Mouse (Mus musculus): ENCODE measurements around the gene Amigo1.

Amigo1 gene

DNA sequence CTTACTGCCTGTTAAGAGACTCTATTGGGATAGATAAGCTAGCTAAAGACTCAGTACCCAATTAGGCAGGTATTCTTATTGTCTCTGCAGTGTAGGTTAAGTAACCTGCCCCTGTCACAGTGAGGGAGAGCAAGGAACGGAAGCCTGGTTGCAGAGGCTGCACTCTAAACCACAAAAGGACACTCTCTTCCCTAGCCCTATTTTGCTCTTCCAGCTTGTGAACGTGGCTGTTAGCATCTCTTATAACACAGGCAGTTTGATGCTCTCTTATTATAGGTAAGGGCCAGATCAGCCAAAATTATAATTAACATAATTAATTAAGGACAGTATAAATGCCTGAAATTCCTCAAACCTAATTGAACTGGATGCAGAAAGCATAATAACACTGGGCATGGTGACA, 5.6 kb upstream of the Amigo1 start:
- no peak for DNase-seq (ENCODE audit: low spot score in 2 of 2)

DNA sequence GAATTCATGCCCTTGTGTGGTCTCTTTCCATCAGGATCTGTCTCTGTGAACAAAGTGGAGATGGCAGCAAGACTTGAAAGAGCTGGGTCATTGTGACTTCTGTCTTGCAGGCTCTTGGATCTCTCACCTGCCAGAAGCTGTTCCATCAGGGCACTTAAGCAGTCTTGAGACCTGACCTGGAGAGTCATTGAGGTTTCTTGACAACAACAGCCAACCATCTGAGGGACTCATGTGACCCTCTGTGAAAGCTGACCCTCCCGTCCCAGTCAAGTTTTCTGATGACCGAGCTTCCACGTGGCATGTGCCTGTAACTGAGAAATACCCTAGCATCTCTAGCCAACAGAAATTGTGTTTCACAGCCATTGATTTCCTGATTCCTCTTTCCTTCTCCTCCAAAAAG, 1.4 kb upstream of the Amigo1 start:
- no peak for DNase-seq (ENCODE audit: low spot score in 2 of 2)

DNA sequence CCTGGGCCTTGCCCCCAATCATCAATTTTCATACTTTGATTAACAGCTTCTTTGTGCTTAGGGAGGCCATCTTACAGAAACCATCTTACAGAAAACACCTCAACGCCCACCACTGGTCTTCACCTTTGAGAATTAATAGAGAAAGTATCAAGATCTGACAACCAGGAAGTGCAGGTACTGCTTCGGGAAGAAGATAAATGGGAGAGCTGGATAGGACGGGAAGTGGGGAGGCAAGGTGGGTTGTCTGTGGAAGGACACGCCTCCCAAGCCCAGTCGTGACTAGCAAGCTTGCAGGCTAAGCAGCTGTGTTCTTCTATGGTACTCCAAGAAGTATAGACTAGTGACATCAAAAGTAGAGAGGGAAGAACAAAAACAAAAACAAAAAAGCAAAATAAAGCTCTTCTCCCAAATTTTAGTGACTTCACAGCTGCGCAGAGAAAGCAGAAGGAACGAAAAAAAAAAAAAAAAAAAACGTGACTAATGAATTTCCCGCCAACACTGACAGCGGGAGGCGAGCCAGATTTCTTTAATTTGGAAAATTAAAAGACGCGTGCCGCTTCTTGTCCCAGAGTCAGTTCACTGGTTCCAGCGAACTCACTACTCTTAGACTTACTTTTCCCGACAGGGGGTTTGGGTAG, 556 bp upstream of the Amigo1 start:
- DNase-seq (ENCODE audit: low spot score in 2 of 2): no peak

DNA sequence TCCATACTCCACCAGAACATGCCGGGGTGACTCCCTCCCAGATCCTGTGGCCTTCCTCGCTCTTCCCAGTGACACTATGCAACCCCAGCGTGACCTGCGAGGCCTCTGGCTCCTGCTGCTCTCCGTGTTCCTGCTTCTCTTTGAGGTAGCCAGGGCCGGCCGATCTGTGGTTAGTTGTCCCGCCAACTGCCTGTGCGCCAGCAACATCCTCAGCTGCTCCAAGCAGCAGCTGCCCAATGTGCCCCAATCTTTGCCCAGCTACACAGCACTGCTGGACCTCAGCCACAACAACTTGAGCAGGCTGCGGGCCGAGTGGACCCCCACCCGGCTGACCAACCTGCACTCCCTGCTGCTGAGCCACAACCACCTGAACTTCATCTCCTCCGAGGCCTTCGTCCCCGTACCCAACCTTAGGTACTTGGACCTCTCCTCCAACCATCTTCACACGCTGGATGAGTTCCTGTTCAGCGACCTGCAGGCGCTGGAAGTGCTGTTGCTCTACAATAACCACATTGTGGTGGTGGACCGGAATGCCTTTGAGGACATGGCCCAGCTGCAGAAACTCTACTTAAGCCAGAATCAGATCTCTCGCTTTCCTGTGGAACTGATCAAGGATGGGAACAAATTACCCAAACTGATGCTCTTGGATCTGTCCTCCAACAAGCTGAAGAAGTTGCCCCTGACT, 1.1 kb downstream of the Amigo1 start:
- no peak for DNase-seq (ENCODE audit: low spot score in 2 of 2)

DNA sequence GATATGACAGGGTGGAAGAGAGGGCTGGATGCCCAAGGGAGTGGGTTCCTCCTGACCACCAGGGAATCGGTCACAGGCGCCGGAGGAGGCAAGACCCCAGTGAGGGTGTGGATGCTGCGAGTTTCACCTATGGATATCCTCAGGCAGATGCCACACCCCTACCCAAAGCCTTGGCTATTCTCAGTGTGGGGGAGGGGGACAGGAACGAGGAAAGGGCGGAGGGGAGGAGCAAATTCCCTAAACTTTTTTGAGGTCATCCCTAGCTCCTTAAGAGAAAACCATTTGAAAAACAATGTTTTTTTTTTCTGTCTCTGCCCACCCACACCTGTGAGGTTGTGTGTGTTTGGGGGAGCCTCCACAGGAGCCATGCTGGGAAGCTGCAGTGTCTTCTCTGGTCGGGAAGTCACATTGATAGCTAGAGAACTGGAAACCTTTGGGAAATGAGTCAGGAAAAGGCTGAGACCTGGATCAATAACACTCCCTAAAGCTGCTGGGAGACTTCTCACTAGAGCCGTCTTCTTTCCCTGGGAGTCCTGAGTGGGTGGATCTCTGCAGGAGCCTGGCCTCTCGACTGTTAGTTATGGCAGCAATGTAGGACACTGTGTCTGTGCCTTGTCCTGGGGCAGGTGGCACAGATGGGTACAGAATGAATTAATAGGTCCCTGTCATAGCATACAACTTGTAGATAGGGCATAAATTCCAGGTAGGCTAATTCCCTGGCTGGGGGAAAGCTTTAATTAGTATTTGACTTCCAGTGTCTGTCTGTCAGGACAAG, 2.8 kb downstream of the Amigo1 start:
- DNase-seq (ENCODE audit: low spot score in 2 of 2): no peak

DNA sequence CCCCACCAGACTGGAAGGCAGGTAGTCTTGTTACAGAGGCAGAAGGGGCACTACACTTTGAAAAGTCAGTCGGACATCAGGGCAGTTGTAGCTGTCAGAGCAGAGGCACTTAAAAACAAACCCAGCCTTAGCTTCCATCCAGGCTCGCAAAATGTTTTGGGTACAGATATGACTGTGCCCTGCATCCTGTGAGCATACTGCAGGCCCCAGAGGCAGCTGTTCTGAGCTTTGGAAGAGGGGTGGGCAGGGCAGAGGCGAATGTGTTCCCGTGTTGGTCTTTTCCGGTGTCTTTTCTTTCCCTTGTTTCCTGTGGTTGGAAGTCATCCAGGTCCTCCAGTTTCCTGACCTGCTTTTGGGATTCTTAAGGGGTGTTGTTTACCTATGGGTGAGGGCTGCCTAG, 3.8 kb downstream of the Amigo1 start:
- DNase-seq (ENCODE audit: low spot score in 2 of 2): no peak

DNA sequence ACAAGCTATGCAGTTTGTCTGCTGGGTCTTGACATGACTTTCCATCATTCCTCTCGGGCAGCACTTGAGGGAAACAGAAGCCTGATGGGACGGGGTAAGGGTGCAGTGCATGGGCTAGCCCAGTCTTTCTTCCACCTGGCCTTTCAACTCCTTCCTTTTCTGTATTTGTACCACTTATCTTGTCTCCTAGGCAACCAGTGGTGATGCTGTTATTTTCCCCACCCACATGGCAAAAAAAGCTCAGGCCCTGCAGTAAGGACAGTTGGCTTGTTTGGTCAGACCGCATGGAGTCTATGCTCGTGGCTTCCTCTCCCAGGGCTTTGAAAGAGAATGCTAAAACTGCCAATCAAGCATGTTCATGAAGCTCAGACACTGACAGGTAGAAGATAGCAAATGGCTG, 7.6 kb downstream of the Amigo1 start:
- DNase-seq (ENCODE audit: low spot score in 2 of 2): no peak

DNA sequence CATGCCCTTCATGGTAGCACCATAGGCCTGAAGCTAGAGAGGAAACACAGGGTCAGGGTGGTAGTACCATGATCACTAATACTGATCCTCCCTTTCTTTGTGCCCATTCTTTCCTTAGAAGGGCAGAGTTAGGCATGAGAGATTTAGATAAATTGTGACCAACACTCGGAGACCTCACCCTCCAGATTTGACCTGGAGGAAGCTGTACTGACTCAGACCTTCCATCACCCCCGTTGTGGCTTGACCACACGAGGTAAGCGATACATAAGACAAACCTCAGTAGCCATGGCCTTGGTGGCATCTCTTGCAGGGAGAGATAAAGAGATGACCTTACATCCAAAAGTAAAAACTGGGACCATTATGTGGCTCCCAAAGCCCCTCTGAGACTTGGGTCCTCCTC, 9.2 kb downstream of the Amigo1 start:
- no peak for DNase-seq (ENCODE audit: low spot score in 2 of 2)

DNA sequence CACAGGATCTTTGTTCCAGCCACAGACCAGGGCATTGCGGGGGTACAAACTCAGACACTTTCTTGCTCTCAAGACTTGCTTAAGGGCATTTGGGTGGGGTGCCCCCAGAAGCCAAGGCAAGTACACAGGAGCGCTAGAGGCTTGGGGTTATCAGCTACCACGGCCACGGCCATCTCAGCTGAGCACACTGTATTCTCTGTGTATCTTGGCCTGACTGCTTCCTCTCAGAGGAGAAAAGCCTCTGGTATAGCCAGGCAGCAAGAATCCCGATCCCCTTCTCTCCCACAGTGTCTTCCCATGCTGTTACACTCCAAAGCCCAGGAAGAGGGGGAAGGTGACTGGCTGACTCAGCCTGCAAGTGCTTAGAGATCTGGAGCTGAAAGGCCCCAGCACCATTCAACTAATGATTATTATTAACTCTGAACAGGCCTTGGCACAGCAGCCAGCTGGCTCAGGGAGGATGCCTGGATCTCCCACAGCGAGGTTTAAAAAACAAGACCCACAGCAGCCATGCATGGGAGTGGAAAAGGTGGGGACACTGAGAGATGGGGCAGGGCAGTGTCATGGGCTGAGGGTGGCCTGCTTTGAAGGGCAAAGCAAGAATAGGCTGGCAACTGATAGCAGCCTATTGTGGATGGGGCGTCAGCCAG, 9.9 kb downstream of the Amigo1 start:
- DNase-seq (ENCODE audit: low spot score in 2 of 2): no peak

DNA sequence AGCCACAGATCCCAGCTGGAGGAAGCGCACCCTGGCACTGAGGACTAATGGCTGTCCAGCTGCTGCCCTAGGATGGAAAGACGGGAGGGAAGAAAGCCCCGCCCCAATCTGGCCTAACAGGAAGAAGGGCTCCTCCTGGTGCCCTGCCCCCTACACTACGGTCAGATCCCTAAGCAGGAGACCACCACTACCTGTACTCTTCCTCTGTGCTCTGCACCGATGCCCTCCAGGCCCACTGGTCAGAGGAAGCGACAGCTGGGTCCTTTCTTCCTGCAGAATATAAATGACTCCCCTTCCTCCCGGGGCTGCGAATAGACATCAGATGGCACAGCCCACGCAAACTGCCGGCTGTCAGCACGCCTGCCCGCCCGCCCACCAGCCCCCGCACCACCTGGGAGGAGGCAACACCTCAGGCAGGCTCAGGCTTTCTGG, 10.9 kb downstream of the Amigo1 start:
- DNase-seq (ENCODE audit: low spot score in 2 of 2): no peak

DNA sequence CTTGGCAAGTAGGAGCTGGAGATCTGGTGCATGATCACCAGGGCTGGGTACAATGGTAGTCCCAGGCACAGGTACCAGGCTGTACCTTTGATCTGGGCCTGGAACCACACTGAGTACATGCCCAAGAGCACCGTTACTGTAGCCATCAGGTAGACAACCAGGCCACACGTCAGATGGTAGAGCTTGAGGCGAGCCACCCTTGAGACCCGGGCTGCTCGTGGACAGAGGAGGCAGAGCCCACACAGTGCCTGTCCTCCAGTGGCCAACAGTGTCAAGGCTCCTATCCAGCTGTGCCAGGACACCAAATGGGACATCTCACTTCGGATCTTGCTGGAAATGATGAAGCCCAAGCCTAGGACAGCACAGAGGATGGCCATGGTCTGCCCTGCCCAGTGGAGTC, 13.1 kb downstream of the Amigo1 start:
- no peak for DNase-seq (ENCODE audit: low spot score in 2 of 2)

DNA sequence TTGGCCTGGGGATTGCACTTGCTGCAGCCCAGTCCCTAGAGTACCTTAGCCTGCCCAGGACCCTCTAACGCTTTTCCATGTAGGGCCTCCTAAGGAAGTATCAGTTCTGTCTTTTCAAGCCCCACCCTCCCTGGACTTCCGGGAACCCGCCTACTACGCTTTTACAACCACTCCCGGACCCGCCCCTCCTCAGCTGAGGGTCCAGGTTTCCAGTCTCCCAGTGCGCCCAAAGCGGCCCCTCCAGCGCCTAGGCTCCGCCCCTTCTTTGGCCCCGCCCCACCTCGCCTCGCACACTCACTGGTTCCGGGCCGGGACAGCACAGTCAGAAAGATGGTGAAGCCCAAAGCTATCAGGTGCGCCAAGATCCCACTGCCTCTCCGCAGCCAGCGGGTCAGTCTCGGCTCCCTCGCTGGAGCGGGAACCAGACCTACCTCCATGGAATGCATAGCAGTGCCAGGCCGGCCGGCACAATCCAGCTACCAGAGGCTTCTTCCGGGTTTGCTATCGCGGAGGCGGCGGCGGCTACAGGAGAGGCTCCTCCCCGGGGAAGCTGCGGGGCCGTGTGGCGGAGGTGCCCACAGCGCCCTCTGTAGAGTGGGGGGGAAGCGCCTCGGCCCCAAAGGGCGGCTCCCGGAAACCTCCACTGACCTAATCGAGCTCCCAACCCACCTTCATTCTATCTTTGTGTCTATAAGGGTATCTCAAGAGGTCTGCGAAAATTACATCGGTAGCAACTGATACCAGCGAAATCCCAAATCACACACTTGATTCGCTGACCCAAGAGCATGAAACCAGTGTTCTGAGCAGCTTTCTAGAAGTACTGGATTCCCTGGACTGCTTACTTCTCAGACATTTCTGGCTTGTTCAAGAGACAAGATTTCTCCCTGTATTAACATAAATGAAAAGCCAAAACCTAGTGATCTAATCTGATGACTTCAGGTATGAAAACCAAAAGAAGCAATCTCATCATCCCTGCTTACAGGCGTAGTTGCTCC, 14.5 kb downstream of the Amigo1 start, which contains the start of gene Cyb561d1:
Cyb561d1 (minus strand) TSS at position 884 of the 995 bp plus-strand sequence.
- peak; percentile 95 to 96 for DNase-seq (ENCODE audit: low spot score in 2 of 2)

DNA sequence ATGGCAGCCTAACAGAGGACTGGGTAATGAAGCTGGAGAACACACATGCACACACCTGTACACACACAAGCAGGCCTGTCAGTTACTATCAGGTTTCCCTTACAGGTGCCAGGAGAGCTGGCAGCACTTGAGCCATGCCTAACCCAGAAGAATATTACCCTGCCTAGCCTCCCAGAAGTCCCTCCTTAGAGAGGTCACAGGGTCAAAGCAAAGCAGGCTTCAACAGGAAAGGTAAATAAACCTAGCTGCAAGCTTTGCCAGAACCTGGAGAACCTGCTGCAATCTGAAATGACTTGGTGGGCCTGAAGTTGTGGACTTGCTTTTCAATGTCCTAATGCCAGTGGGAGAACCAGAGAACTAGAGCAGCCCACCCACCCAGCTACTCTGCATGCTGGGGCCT, 16.4 kb downstream of the Amigo1 start:
- DNase-seq (ENCODE audit: low spot score in 2 of 2): no peak

DNA sequence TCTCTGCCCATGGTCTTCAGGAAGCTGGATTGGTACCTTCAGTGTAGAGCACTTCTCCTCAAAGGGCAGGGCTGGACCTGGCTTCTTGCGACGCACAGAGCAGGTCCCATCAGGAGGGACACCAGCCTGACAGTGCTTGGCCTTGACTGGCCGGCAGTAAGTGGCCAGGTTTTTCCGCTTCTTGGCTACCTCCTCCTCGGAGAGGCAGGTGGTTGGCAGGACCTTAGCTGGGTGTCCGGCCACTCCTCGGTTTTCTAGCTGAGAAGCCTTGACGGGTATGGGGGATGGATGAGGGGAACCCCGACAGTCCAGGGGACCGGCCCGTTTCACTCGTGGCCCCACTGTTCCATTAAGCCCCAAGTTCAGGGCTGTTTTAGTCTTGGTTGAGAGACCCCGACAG, 17.1 kb downstream of the Amigo1 start:
- no peak for DNase-seq (ENCODE audit: low spot score in 2 of 2)

DNA sequence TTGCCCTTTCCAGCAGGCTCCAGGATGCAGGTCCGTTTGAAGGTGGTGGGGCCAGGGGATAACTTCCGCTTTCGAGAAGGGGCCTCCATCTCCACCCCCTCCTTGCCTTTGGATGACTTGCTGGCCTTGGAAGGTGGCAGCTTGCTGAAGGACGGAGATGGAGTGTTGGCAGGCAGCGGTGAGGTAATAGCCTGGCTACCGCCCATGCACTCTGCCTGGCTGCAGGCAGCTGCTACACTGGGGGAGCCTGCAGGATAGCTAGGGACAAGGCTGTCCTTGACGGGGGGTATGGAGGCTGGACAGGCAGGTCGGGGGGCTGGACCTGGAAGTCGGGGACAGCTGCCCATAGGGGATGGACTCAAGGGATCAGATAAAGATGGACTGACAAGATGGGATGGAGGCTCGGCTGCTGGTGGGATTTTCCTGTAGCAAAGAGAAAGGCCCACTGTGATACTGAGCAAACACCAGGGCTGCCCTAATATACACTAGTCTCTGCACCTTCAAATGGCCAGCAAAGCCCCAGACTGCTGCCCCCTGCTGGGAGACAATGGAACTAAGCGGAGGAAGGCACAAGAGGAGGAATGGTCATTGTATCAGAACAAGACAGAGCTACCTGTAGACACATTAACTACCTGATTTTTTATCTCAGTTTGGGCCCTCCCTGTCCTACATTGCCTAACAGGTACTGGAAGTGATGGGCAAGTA, 17.6 kb downstream of the Amigo1 start:
- peak; percentile 69 to 76 for DNase-seq (ENCODE audit: low spot score in 2 of 2)

DNA sequence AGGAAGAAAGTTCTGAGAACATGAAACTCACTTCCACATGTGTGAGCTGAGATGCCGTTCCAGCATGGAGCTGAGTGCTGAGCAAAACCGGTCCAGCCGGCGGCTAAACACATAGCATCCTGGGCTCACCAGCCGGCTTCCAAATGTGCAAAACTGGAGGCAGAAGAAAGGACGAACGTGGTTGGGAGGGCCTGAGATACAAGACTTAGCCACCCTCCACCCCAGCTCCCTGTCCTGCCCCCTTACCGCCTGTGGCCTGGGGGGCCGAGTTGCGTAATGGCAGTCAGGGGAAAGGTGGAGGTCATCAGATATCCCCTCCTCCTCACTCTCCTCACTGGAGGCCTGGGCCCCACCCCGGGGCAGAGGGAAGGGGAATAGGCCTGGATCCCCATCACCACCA, 18.3 kb downstream of the Amigo1 start:
- DNase-seq (ENCODE audit: low spot score in 2 of 2): no peak

DNA sequence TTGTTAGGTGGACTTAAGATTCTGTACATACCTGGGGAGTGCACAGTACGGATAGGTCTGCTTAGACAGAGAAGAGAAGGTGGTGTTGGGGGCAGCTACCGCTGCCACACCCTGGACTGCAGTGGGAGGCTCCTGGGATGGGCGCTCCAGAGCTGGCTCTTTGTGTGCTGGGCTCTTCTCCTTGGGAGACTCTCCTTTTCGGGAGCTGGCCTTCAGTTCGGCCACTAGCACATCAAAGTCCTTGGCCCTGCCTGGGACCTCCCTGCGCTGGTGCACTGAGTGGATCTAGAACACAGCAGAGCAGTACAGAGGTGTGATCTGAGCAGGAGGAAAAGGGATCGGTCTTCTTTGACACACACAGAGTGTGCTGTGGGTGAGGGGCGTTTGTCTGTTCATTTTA, 19.5 kb downstream of the Amigo1 start:
- no peak for DNase-seq (ENCODE audit: low spot score in 2 of 2)

DNA sequence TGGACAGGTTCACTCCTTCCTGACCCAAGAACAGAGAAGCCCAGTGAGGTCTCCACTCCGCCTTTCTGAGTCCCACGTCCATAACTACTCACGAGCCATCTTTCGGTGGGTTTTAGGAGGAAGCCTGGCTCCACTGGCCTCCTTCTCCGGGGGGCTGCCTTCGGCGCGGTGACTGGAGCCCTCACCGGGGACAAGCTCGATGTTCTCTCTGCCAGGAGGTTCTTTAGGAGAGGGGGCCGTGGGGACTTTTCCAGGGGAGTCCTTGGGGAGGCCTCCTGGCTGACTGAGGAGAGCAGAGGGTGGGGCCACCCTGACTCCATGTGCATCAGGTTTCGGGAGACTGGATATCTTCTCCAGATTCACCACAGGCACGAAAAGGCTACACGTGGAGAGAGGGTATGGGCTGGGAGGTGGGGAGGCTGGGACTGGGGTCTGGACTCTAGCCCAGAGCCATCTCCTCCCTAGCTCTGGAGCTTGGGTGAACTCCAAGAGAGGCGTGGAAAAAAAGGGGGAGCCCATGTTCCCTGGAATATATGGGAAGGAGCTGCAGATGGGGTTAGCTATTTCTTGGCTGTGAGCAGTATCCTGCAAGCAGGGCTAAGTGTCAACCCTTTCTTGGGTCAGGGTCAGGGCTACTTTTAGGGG, 20.7 kb downstream of the Amigo1 start:
- DNase-seq (ENCODE audit: low spot score in 2 of 2): no peak

DNA sequence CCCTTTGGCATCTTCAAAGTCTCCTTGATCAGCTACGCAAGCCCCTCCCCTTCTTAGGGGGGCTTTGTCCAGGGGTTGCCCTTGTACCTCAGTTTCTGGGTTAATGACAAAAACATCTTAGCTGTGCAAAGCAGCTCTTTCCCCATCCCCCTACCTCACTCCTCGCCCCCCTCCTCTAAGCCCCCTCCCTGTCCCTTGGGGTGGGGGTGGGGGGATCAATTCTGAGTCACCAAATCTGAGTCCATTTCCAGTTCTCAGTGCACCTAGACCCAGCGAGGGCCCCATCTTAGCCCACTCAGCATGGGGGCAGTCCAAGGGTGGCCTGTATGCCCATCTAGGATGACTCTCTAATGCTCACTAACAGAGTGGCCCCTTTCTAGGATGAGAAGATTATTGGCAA, 22.9 kb downstream of the Amigo1 start:
- no peak for DNase-seq (ENCODE audit: low spot score in 2 of 2)

DNA sequence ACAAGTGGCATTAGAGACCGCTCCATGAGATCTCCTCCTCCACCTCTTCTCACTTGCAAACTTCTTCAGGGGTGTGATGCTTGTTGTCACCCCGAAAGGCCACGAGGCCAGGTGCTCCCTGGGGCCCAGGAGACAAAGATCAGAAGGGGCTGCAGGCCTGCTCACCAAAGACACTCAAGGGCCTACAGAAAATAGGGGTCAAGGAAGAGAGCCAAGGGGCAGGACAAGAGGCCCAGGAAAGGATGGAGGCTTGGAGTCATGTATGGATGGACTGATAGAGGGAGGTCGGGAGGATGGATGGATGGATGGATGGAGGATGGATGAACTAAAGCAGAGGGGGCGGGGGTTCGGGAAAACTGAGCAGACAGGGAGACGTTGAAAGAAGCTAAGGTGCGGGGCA, 23.4 kb downstream of the Amigo1 start:
- no peak for DNase-seq (ENCODE audit: low spot score in 2 of 2)

Data from spleen, postnatal 36 days (tissue).